Mouse (Mus musculus) testis, adult 2 months (tissue): ENCODE data around the gene Map3k12. TPM values are rescaled to one million over a fixed set of nuclear protein-coding genes. Genes with fewer than 3 reads are reported as not detected.

Experiments
- H3K27ac ChIP-seq: fragments of 200-500 bp; 2 replicates; pipeline ENCODE4 v1.5.1; 2012; ENCODE audit warnings: low read depth, low read length; ENCODE audit not compliant: control insufficient read depth, insufficient read depth
- H3K27me3 ChIP-seq: fragments of 200-500 bp; 2 replicates; pipeline ENCODE4 v1.6.1; 2012; ENCODE audit warnings: mild to moderate bottlenecking, low read length, moderate library complexity; ENCODE audit not compliant: control insufficient read depth, insufficient read depth
- H3K36me3 ChIP-seq: fragments of 200-500 bp; 2 replicates; pipeline ENCODE4 v1.6.1; 2012; ENCODE audit warnings: mild to moderate bottlenecking, low read length; ENCODE audit not compliant: control insufficient read depth, insufficient read depth
- H3K4me1 ChIP-seq: fragments of 200-500 bp; 2 replicates; pipeline ENCODE4 v1.6.1; 2012; ENCODE audit warnings: low read length; ENCODE audit not compliant: control insufficient read depth, insufficient read depth
- H3K4me3 ChIP-seq: fragments of 200-500 bp; 2 replicates; pipeline ENCODE4 v1.5.1; 2012; ENCODE audit warnings: low read depth, mild to moderate bottlenecking, low read length, moderate library complexity, mixed read lengths; ENCODE audit not compliant: control insufficient read depth
- CTCF ChIP-seq: fragments of 200-500 bp; IDR thresholded peaks from 2 replicates; pipeline ENCODE4 v1.5.1; 2012; ENCODE audit warnings: low read depth, mild to moderate bottlenecking, inconsistent platforms, low read length, moderate library complexity; ENCODE audit not compliant: control insufficient read depth, insufficient read depth, insufficient replicate concordance
- POLR2A ChIP-seq: fragments of 200-500 bp; IDR thresholded peaks from 2 replicates; pipeline ENCODE4 v1.6.1; 2012; ENCODE audit warnings: low read depth, mild to moderate bottlenecking, inconsistent platforms, low read length, moderate library complexity; ENCODE audit not compliant: control insufficient read depth
- polyA plus RNA-seq: library from polyadenylated mRNA; depleted of rRNA; stranded (reverse); fragments of >200 nt; gene quantifications from 2 replicates; pipeline ENCODE4 v1.2.3, GENCODE M21; 2012; rRNA removed

The Map3k12 gene
- polyA plus RNA-seq, 1 experiment = 7.0 TPM

GRCm38 (mm10) chr15:102458904-102459317 is 58.0 kb downstream of the Map3k12 start, which contains the start of gene Prr13:
Gene Prr13, plus strand, starts transcription at chr15:102459028.
- TF ChIP-seq CTCF = peak; percentile 45; the same call in 1 of the 2 replicates
- 0 out of 2 replicates have a peak, but pooled peaks have one; percentile 48 for TF ChIP-seq POLR2A
- Histone ChIP-seq H3K4me3 (peak within 1 kb of the TSS; percentile 43), H3K27me3 (no peaks in the 10 kb centered on the region), H3K4me1 (peaks cover 10% of the 10 kb centered on the region), H3K27ac (no peak within 1 kb of the TSS), H3K36me3 (no peaks in the 10 kb centered on the region)

DNA sequence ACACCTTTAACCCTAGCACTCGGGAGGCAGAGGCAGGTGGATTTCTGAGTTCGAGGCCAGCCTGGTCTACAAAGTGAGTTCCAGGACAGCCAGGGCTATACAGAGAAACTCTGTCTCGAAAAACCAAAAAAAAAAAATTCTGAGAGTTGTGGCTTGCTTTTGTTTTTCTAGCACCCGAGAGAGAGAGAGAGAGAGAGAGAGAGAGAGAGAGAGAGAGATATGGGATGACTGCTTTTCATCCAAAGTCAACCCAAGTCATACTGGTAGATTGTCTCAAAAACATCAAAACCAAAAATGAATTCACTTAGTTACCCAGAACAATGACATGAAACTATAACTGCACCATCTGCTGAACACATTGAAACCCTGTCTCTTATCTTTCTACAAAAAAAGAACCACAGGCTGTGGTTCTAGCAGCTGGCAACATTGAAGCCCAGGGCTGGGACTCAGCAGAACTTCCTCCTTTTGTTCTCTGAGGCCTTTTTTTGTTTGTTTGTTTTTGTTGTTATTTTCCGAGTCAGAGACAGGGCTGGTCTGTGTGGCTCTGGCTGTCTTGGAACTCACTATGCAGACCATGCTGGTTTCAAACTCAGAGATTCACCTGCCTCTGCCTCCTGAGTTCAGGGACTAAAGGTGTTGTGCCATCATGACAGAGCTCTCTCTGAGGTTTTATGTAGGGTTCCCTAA is 58.7 kb downstream of the Map3k12 start:
- Histone ChIP-seq H3K4me3 (no peak overlapping the region), H3K4me1 (peaks cover 10% of the 10 kb centered on the region), H3K27ac (no peak overlapping the region), H3K27me3 (no peaks in the 10 kb centered on the region), H3K36me3 (no peaks in the 10 kb centered on the region)
- TF ChIP-seq CTCF (no peak), POLR2A (no peak)

- TF ChIP-seq POLR2A = no peak
- peak; percentile 93; the same call in 1 of the 2 replicates for TF ChIP-seq CTCF
- Histone ChIP-seq H3K36me3 (no peaks in the 10 kb centered on the region), H3K4me1 (peaks cover 16% of the 10 kb centered on the region), H3K4me3 (no peak overlapping the region), H3K27me3 (no peaks in the 10 kb centered on the region), H3K27ac (no peak overlapping the region)
These were observed 60.9 kb downstream of the Map3k12 start for GRCm38 (mm10) chr15:102455993-102456392.

GRCm38 (mm10) chr15:102451666-102452430 is 65.0 kb downstream of the Map3k12 start:
- Histone ChIP-seq H3K4me1 (peaks cover 14% of the 10 kb centered on the region), H3K36me3 (no peaks in the 10 kb centered on the region), H3K4me3 (no peak overlapping the region), H3K27me3 (no peaks in the 10 kb centered on the region), H3K27ac (no peak overlapping the region)
- TF ChIP-seq POLR2A (no peak), CTCF (no peak)

DNA sequence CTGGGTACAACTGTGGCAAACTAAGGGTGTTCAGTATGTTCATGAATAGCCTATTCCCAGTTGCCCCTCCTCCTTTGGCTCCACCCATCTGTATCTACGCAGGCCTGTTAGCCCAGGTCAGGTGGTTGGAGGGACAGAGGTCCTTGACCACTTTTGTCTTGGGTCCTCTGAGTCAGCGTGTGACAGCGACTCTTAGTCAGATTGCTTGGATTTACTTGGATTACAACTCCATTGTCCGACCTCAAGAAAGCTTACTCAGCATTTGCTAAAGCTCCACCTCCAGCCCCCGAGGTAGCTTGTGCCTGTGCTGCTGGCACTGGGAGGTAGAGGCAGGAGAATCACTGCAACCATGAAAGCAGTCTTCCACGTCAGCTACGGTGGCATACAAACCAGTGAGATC is 65.9 kb downstream of the Map3k12 start:
- Histone ChIP-seq H3K36me3 (no peaks in the 10 kb centered on the region), H3K27me3 (no peaks in the 10 kb centered on the region), H3K27ac (no peak overlapping the region), H3K4me3 (no peak overlapping the region), H3K4me1 (peaks cover 11% of the 10 kb centered on the region)
- TF ChIP-seq CTCF (no peak), POLR2A (no peak)

DNA sequence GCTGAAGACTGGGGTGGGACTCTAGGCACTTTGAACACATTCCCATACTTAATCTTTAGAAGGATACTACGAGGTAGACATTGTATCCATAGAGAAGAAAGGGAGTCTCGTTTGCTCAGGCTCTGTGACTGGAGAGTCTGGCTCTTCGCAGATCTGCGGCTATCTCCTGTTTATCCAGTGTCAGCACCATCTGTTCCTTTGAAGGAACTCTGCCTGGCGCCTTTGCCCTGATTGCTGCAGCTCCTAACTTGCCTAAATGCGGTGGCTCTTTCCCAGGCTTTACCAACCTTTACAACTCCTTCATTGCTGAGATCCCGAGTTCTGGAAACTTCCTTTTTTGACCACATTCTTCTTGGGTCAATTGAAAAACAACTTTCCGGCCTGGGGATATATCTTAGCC is 67.5 kb downstream of the Map3k12 start:
- Histone ChIP-seq H3K27ac (peak overlapping the region; percentile 33; the same call in 1 of the 2 replicates), H3K4me3 (no peak overlapping the region), H3K27me3 (no peaks in the 10 kb centered on the region), H3K36me3 (no peaks in the 10 kb centered on the region), H3K4me1 (peaks cover 8% of the 10 kb centered on the region)
- no peak for TF ChIP-seq CTCF
- TF ChIP-seq POLR2A = no peak

Other genes with a start within 250 kb of the Map3k12 start
- gene Gm9918, start 246.5 kb downstream of the Map3k12 start, polyA plus RNA-seq = 0.08 and 0.10 TPM in 2 replicates
- gene Mfsd5, start 237.6 kb downstream of the Map3k12 start, polyA plus RNA-seq = 12.1 and 14.3 TPM in 2 replicates
- 41.4 and 45.3 TPM in 2 replicates for gene Espl1, start 220.8 kb downstream of the Map3k12 start, polyA plus RNA-seq
- gene Pfdn5, start 190.9 kb downstream of the Map3k12 start, polyA plus RNA-seq = 296 and 331 TPM in 2 replicates
- gene Myg1, start 185.4 kb downstream of the Map3k12 start, polyA plus RNA-seq = 30.3 and 34.3 TPM in 2 replicates
- gene Aaas, start 166.3 kb downstream of the Map3k12 start, polyA plus RNA-seq = 41.5 and 43.5 TPM in 2 replicates
- gene Sp7, start 149.9 kb downstream of the Map3k12 start, polyA plus RNA-seq = 0.06 TPM in 1 of 2 replicates, not detected in the other
- gene Sp1, start 110.9 kb downstream of the Map3k12 start, polyA plus RNA-seq = 17.0 and 18.5 TPM in 2 replicates
- 131 and 168 TPM in 2 replicates for gene Amhr2, start 71.7 kb downstream of the Map3k12 start, polyA plus RNA-seq
- gene Prr13, start 58.0 kb downstream of the Map3k12 start, polyA plus RNA-seq = 18.5 and 19.7 TPM in 2 replicates
- gene Pcbp2, start 46.5 kb downstream of the Map3k12 start, polyA plus RNA-seq = 1,040 and 1,129 TPM in 2 replicates
- not detected in 2 replicates for gene Gm10337, start 13.3 kb downstream of the Map3k12 start, polyA plus RNA-seq
- gene Tarbp2, start 1.1 kb upstream of the Map3k12 start, polyA plus RNA-seq = 335 and 372 TPM in 2 replicates
- gene Npff, start 7.9 kb upstream of the Map3k12 start, polyA plus RNA-seq = 0.67 and 0.77 TPM in 2 replicates
- gene Gm28047, start 108.0 kb upstream of the Map3k12 start, polyA plus RNA-seq = 0.68 TPM in 1 of 2 replicates, not detected in the other
- 33.9 and 42.9 TPM in 2 replicates for gene Atf7, start 108.4 kb upstream of the Map3k12 start, polyA plus RNA-seq
- gene Atp5g2, start 155.3 kb upstream of the Map3k12 start, polyA plus RNA-seq = 53.6 and 70.7 TPM in 2 replicates
- 18.0 and 20.1 TPM in 2 replicates for gene Calcoco1, start 205.1 kb upstream of the Map3k12 start, polyA plus RNA-seq